Mouse (Mus musculus): ENCODE measurements around the gene Klhl2. TPM values are rescaled to one million over a fixed set of nuclear protein-coding genes. Genes with fewer than 3 reads are reported as not detected.

The Klhl2 gene
- polyA plus RNA-seq (2021; fragmentation: Nextera tagmentation) = 28.9 and 34.9 TPM in 2 replicates
- long read RNA-seq, experiment 1, transcript Klhl2-201 (15 exons, 3,412 nt) = major isoform, 133 of 235 reads
- long read RNA-seq, experiment 1, partial matches to known transcripts = 49 of 235 reads
- long read RNA-seq, experiment 1, other reads (novel, unspliced or antisense) = 53 of 235 reads
- long read RNA-seq, experiment 2, transcript Klhl2-201 (15 exons, 3,412 nt) = major isoform, 10 of 63 reads
- long read RNA-seq, experiment 2, partial matches to known transcripts = 25 of 63 reads
- long read RNA-seq, experiment 2, other reads (novel, unspliced or antisense) = 28 of 63 reads

GRCm38 (mm10) chr8:64849897-64850541, at the start of gene Klhl2:
Klhl2 (minus strand) TSS chr8:64850017.

GRCm38 (mm10) chr8:64733271-64733943, 116.4 kb downstream of the Klhl2 start, which contains the start of gene Msmo1:
Msmo1 (minus strand) TSS chr8:64733792.

GRCm38 (mm10) chr8:64692651-64693201, 157.1 kb downstream of the Klhl2 start, which contains the start of gene Cpe:
Cpe (minus strand) TSS chr8:64693054.

Other genes with a start within 250 kb of the Klhl2 start
- gene Cpe, start 157.0 kb downstream of the Klhl2 start, polyA plus RNA-seq (2021; fragmentation: Nextera tagmentation) = 1,805 and 2,115 TPM in 2 replicates
- gene Msmo1, start 116.2 kb downstream of the Klhl2 start, polyA plus RNA-seq (2021; fragmentation: Nextera tagmentation) = 193 and 197 TPM in 2 replicates
- 56.8 and 57.7 TPM in 2 replicates for gene Tmem192, start 97.2 kb upstream of the Klhl2 start, polyA plus RNA-seq (2021; fragmentation: Nextera tagmentation)
- gene Trim75, start 137.8 kb upstream of the Klhl2 start, polyA plus RNA-seq (2021; fragmentation: Nextera tagmentation) = 0.09 and 0.33 TPM in 2 replicates
- gene Trim61, start 168.5 kb upstream of the Klhl2 start, polyA plus RNA-seq (2021; fragmentation: Nextera tagmentation) = not detected in 2 replicates
- gene Trim60, start 168.6 kb upstream of the Klhl2 start, polyA plus RNA-seq (2021; fragmentation: Nextera tagmentation) = not detected in 2 replicates
- not detected in 2 replicates for gene Apela, start 187.3 kb upstream of the Klhl2 start, polyA plus RNA-seq (2021; fragmentation: Nextera tagmentation)
- gene Gm10663, start 225.0 kb upstream of the Klhl2 start, polyA plus RNA-seq (2021; fragmentation: Nextera tagmentation) = not detected in 2 replicates

Measured in left cerebral cortex, adult 6 months (tissue).